Mouse (Mus musculus) CH12F3 (cell line): Measurements from ENCODE around the gene Vmp1.

ENCODE experiments used
- in situ Hi-C: fragments of 300-500 bp; cut with MboI; formaldehyde crosslinking; loops from 2 replicates; pipeline ENCODE4 v1.14.3; 2020; ENCODE audit warnings: low sequenced_read_pairs

The Vmp1 gene

GRCm38 (mm10) chr11:86675520-86675919 is 8.1 kb downstream of the Vmp1 start:
- in situ Hi-C loops = no loop called here

DNA sequence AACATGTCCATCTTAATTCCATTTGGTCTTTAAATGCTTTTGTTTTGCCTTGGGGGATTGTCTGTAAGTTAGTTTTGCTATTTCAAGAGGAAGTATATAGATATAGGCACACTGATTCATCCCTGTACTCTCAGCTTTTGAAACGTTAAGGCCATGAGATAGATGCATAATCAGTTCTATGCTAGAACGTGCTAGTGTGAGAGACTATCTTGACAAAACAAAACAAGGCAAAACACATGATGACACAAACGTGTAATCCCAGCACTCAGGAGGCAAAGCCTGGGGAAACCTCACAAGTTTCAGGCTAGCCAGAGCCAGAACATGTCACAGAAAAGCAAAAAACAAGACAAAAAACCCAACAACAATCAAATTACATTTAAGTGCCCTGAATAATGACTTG is 10.9 kb downstream of the Vmp1 start:
- in situ Hi-C loops = no loop called here

DNA sequence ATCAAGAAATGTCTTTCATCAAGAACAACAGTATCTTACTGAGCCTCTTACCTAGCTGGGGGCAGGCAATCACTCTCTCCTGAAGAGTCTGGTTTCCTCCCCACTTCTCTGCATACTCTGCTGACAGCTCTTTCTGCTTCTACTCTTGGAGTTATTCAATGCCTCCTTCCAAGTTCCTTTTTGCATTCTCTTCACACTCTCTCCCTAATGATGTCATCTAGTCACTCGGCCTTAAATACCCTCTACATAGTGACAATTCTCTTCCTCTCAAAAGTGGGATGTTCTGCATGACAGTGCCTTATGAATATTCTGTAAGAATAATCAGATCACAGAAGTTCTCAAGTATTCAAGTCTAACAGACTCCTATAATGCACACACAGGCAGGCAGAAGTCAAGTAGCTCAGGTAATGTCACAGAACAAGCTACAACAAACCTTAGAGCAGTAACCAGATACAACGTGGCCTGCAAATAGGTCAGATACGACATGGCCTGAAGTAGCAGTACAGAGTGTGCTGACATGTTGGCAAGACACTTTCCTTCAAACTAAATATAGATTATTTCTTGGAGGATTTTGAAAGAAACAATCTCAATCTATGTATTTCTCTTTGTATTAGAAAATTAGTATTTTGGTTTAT is 12.5 kb downstream of the Vmp1 start:
- in situ Hi-C loops = no loop called here

DNA sequence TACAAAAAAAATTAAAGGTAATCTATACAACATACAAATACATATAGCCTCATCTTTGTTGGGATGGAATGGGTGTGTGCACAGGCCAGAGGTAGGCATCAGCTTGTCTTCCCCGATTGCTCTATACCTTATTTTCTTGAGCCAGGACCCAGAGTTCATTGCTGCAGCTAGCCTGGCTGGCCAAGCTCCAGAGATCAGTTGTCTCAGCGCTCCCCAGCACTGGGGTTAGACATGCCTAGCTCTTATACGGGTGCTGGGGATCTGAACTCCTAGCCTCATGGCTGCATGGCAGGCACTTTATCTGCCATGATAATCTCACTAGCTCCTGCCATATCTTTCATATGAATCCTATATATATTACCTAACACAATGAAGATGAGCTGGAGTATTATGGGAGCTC is 15.5 kb downstream of the Vmp1 start:
- in situ Hi-C loops = no loop called here

- in situ Hi-C loops = no loop called here
Observed at GRCm38 (mm10) chr11:86667553-86667952, 16.1 kb downstream of the Vmp1 start.

DNA sequence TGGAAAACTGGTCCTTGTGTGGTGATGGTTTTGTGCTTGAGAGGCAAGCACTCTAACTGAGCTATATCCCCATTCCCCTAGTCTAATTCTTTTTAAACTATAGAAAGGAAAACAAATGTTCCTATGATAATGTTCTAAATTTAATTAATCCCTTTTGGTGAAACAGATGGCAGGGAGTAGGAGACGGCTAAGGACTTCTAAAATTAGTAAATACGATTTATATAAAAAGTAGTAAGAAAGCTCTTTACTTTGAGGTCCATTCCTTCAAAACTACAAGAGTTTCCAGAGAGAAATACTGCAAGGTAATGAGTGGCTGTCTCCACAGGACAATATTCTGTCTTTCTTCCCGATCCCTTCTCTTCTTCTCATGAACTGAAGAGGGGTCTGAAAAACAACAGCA is 19.2 kb downstream of the Vmp1 start:
- in situ Hi-C loops = no loop called here

DNA sequence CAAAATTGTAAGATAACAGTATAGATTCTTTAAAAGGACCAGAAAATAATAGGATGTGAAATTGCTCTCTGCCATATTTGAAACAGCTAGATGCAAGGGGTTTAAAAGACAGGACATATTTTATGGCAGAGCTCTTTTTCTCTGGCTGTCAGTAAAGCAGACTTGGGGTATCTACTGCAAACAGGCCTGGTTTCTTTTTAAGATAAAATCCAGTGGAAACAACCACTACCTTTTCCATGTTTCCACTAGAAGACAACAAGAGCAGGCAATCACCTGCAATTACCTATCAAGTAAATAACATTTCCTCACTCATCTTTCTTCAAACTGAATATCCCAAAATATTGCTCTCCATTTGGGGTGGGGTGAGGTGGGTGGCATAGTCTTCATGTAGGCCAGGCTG is 19.7 kb downstream of the Vmp1 start:
- in situ Hi-C loops = no loop called here

DNA sequence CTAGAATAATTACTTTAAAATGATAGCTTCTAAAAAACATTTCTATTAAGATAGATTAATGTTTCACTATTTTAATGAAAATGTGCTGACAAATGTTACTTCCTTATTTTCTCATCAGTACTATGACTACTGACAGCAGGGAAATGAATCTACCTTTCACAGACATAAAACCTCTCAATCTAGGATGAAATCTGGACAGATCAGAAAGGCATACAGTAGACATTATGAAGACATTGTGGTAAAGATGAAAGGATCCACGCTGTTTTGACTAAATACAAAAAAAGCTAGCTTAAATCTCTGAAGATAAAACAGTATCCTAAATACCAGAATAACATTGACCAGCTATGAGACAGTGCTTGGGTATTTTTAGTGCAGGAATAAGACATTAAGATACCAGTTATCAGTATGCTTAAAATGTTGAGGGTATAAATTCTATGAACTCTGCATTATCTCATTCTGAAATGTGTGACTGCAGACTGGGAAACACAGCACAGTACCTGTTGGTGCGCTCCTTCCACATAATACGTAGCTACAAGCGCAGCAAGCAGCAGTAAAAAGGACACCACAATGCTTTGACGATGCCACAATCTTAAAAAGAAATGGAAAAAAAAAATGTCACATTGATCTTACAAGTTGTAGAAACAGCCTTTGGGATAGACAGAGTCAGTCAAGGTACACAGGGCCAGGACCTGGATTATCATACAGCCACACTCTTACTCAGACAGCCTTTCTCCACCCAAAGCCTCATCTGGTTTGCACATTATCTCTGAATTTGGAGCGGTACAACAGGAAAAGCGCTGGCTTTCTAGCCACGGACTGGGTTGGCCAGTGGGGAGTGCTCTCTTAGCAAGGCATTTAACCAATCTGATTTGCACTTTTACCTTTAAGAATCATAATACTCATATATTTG is 20.4 kb downstream of the Vmp1 start:
- in situ Hi-C loops = no loop called here

GRCm38 (mm10) chr11:86657863-86658262 is 25.8 kb downstream of the Vmp1 start:
- in situ Hi-C loops = loop anchor here (5.0 kb wide), 1 partner anchor 91 kb away; no protein-coding TSS in a partner anchor

GRCm38 (mm10) chr11:86656849-86657567 is 26.6 kb downstream of the Vmp1 start:
- in situ Hi-C loops = loop anchor here (5.0 kb wide), 1 partner anchor 90 kb away; no protein-coding TSS in a partner anchor

GRCm38 (mm10) chr11:86655671-86656070 is 28.0 kb downstream of the Vmp1 start:
- in situ Hi-C loops = loop anchor here (5.0 kb wide), 1 partner anchor 88 kb away; no protein-coding TSS in a partner anchor

GRCm38 (mm10) chr11:86654096-86654495 is 29.5 kb downstream of the Vmp1 start:
- in situ Hi-C loops = no loop called here

GRCm38 (mm10) chr11:86653446-86653845 is 30.2 kb downstream of the Vmp1 start:
- in situ Hi-C loops = no loop called here

GRCm38 (mm10) chr11:86652578-86652979 is 31.1 kb downstream of the Vmp1 start:
- in situ Hi-C loops = no loop called here

GRCm38 (mm10) chr11:86650676-86651075 is 33.0 kb downstream of the Vmp1 start:
- in situ Hi-C loops = no loop called here

- in situ Hi-C loops = no loop called here
Observed at GRCm38 (mm10) chr11:86649542-86649941, 34.1 kb downstream of the Vmp1 start.

- in situ Hi-C loops = no loop called here
Observed at GRCm38 (mm10) chr11:86647706-86648447, 35.8 kb downstream of the Vmp1 start.

GRCm38 (mm10) chr11:86646885-86647459 is 36.7 kb downstream of the Vmp1 start:
- in situ Hi-C loops = no loop called here

DNA sequence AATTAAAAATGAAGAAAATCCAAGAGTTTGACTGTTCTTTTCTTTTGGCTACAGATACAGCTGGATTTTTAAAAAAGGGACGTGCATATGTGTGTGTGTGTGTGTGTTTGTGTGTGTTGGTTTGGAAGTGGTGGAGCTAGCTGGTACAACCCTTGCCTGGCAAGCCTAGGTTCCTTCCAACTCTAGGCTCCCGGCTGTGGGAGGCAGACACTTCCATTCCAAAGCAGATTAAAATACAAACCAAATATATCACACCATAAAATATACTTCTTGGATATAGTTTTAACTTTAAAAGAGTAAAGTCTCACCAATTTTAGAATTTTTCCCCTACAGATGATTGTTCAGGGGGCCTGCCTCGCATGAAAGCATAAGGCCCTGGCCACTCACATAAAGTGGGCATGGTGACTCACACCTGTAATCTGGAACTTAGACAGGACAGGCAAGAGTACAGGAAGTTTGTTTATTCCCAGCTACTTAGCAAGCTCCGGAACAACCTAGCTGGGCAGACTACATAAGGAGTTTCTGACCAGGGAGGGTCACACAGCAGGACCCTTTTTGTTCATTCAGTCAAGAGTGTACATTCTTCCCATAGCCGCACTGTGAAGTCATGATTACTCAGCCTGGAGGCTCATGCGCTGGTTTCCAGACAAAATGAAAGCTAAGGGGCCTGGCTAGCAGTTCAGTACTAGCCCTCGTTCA is 37.4 kb downstream of the Vmp1 start:
- in situ Hi-C loops = no loop called here

GRCm38 (mm10) chr11:86644553-86644952 is 39.1 kb downstream of the Vmp1 start:
- in situ Hi-C loops = no loop called here
